Mouse (Mus musculus) neural tube, embryonic 15.5 days (tissue): ENCODE data around the gene H2al2a. TPM values are rescaled to one million over a fixed set of nuclear protein-coding genes. Genes with fewer than 3 reads are reported as not detected.
"Not testable (repeated sequence)": the region's sequence is repeated elsewhere in the genome, so short reads cannot be mapped to it uniquely, and the experiment has no call there.

Experiments
- ATAC-seq: fragments of 200-750 bp; cut with Nextera tagmentation; 2 replicates; pipeline ENCODE4 v1.8.0; 2017; ENCODE audit warnings: mild to moderate bottlenecking, moderate TSS enrichment, moderate library complexity; ENCODE audit not compliant: low FRiP score
- H3K27ac ChIP-seq: fragments of 300-500 bp; sonication (generic); replicated peaks from 2 replicates; pipeline ENCODE4 v1.5.1; 2015; ENCODE audit warnings: mild to moderate bottlenecking, inconsistent platforms
- H3K27me3 ChIP-seq: fragments of 300-500 bp; sonication (generic); replicated peaks from 2 replicates; pipeline ENCODE4 v1.6.1; 2015; ENCODE audit warnings: inconsistent platforms
- H3K36me3 ChIP-seq: fragments of 300-500 bp; sonication (generic); 2 replicates; pipeline ENCODE4 v1.6.1; 2015; ENCODE audit warnings: inconsistent platforms
- H3K4me1 ChIP-seq: fragments of 300-500 bp; sonication (generic); 2 replicates; pipeline ENCODE4 v1.6.1; 2015; ENCODE audit warnings: inconsistent platforms
- H3K4me2 ChIP-seq: fragments of 300-500 bp; sonication (generic); 2 replicates; pipeline ENCODE4 v1.6.1; 2015; ENCODE audit warnings: inconsistent platforms, mild to moderate bottlenecking, moderate library complexity
- H3K4me3 ChIP-seq: fragments of 300-500 bp; sonication (generic); replicated peaks from 2 replicates; pipeline ENCODE4 v1.5.1; 2015; ENCODE audit warnings: mild to moderate bottlenecking, inconsistent platforms
- H3K9ac ChIP-seq: fragments of 300-500 bp; sonication (generic); replicated peaks from 2 replicates; pipeline ENCODE4 v1.6.1; 2015; ENCODE audit warnings: mild to moderate bottlenecking, inconsistent platforms
- H3K9me3 ChIP-seq: fragments of 300-500 bp; sonication (generic); replicated peaks from 2 replicates; pipeline ENCODE4 v1.6.1; 2016; ENCODE audit warnings: inconsistent platforms
- WGBS: fragments of 180-500 bp; shearing (Covaris S2); methylation state at CpG from one replicate; pipeline ENCODE4 v1.1.7; 2015; ENCODE audit warnings: mixed read lengths; 5-methylcytosine and 5-hydroxymethylcytosine counted together
- polyA plus RNA-seq: library from polyadenylated mRNA; unstranded; fragments of >200 nt; fragmentation: Nextera tagmentation; extraction: Ambion mirVana; gene quantifications from 2 replicates; pipeline ENCODE4 v1.2.1, GENCODE M21; 2015

The H2al2a gene
- polyA plus RNA-seq, 1 experiment from 2014 or later, result not detected

DNA sequence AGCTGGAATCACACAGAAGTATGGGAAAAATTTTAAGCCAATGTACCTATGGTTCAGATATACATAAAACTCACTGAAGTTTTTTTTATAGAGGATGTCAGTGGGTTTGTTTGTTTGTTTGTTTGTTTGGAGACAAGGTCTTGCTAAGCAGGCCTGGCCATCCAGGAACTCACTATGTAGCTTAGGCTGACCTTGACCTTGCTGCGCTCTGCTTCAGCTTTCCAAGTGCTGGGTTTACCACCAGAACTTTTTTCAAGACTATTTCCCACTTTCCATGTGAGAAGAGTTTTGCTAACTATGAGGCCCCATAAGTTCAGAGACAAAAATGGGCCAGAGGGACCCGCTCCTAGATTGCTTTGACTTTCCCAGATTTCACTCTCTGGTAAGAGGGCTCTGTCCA lies 23.9 kb downstream of the H2al2a start:
- Histone ChIP-seq H3K4me2 (no peak overlapping the region), H3K9me3 (no peaks in the 10 kb centered on the region), H3K27ac (no peak overlapping the region), H3K4me1 (no peaks in the 10 kb centered on the region), H3K27me3 (no peaks in the 10 kb centered on the region), H3K9ac (no peak overlapping the region), H3K36me3 (no peaks in the 10 kb centered on the region), H3K4me3 (no peak overlapping the region)
- no peak for ATAC-seq
- WGBS, result 94% methylated on average over 2 of the region's 2 CpGs

DNA sequence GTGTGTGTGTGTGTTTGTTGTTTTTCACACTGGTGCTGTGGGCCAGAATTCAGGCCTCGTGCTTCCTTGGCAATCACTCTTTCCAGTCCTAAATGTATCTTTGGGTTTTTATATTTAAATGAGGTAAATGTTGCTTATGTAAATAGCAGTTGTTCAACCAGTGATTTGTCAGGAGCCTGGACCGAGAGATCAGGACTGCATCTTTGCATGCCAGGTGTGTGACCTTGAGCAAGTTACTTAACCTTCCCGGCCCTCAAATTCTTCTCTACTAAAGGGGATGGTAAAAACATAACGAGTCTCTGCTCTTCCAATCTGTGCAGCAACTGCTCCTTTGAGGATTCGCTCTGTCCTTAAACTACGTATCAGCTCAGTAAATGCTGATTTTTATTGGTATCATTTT lies 25.4 kb downstream of the H2al2a start:
- Histone ChIP-seq H3K4me3 (no peak overlapping the region), H3K9me3 (no peaks in the 10 kb centered on the region), H3K9ac (no peak overlapping the region), H3K27ac (no peak overlapping the region), H3K36me3 (no peaks in the 10 kb centered on the region), H3K27me3 (no peaks in the 10 kb centered on the region), H3K4me1 (no peaks in the 10 kb centered on the region), H3K4me2 (no peak overlapping the region)
- WGBS, result 62% methylated on average over 6 of the region's 6 CpGs
- ATAC-seq, result no peak

DNA sequence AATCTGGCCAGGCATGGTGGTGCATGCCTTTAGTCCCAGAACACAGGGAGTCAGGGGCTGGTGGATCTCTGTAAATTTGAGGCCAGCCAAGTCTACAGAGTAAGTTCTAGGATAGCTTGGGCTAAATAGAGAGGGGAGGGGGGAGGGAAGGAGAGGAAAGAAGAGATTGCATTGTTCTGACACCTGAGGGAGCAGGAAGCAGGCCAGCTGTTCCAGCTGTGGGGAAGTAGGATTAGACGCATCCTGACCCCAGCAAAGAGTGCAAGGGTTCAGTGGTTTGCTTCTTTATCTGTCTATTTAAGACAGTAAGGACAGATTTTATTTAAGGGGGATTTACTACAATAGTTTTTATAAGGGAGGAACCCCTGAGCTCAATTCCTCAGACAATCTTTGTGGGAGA lies 26.1 kb downstream of the H2al2a start:
- Histone ChIP-seq H3K4me1 (no peaks in the 10 kb centered on the region), H3K27me3 (no peaks in the 10 kb centered on the region), H3K4me2 (no peak overlapping the region), H3K4me3 (no peak overlapping the region), H3K9ac (no peak overlapping the region), H3K36me3 (no peaks in the 10 kb centered on the region), H3K27ac (no peak overlapping the region), H3K9me3 (no peaks in the 10 kb centered on the region)
- 52% methylated on average over 1 of the region's 1 CpGs for WGBS
- ATAC-seq, result no peak

DNA sequence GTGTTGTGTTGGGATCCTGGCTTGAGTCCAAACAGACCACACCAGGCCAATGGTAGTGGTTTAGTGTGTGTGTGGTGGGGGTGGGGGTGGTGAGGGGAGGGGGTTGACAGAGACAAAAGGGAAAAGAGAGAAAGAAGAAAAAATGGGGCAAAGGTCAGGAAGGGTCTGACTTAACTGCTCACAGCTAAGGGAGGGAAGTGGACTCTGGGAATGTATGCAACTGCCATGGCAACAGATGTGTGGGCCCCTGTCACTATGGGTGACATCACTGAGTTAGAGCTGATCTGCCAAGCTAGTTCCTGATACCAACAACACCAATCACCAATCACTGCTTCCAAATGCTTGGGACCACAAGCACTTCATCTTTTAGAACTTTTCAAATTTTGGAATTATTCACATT lies 26.6 kb downstream of the H2al2a start:
- Histone ChIP-seq H3K27ac (no peak overlapping the region), H3K4me1 (no peaks in the 10 kb centered on the region), H3K27me3 (no peaks in the 10 kb centered on the region), H3K36me3 (no peaks in the 10 kb centered on the region), H3K4me2 (no peak overlapping the region), H3K9ac (no peak overlapping the region), H3K4me3 (no peak overlapping the region), H3K9me3 (no peaks in the 10 kb centered on the region)
- no peak for ATAC-seq

DNA sequence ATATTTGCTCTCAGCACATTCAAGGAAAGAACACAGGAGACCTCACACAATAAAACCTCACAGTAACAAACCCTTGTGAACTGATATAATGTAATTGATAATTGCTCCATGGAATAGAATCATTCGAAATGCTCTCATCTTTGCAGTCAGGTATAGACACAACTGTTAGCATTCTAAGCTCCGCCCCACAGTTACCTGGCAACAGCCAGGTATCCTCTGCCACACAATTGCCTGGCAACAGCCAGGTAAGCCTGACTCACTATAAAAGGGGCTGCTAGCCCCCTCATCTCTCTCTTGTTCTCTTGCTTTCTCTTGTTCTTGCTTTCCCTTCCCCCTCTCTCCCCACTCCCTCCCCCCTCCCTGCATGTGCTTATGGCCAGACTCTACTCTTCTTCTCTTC lies 28.2 kb downstream of the H2al2a start:
- Histone ChIP-seq H3K4me2 (no peak overlapping the region), H3K9ac (no peak overlapping the region), H3K9me3 (no peaks in the 10 kb centered on the region), H3K36me3 (no peaks in the 10 kb centered on the region), H3K27ac (no peak overlapping the region), H3K4me1 (no peaks in the 10 kb centered on the region), H3K4me3 (no peak overlapping the region), H3K27me3 (no peaks in the 10 kb centered on the region)
- no peak for ATAC-seq
- WGBS, result 79% methylated on average over 2 of the region's 2 CpGs

DNA sequence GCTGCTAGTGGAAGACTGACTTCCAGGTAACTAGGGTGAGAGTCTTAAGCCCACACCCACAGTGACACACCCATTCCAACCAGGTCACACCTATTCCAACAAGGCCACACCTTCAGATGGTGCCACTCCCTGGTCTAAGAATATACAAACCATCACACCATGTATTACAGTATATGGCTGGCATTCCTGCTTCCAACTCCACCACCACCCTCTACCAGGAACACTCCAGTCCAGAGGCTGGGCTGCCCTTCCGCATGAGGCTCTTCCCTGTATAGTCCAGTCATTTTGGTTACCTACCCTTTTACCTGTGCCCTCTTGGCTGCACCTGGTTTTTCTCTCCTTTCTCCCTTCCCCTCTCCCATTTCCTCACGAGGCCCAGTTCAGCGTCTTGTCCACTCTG lies 28.7 kb downstream of the H2al2a start:
- not testable (repeated sequence) for H3K9ac ChIP-seq, H3K27me3 ChIP-seq, H3K4me1 ChIP-seq, H3K4me3 ChIP-seq, ATAC-seq, H3K9me3 ChIP-seq, H3K36me3 ChIP-seq, H3K27ac ChIP-seq, H3K4me2 ChIP-seq
- WGBS, result 90% methylated on average over 3 of the region's 3 CpGs

DNA sequence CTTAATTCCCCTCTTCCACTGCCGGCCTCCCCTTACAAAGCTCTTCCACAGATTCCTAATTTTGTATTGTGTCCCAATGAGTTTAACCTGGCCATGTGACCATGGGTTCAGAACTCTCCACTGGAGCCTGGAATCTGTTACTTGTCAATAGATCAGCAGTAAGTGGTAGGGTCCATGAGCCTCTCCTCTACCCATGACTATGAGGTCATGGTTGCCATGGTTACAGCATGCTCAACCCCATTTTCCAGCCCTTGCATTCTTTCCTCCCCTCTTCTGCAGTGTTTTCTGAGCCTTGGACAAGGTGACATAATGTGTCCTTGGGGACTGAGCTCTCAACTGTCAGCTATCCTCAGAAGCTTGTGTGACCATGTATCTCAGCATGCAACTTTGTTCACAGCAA lies 37.3 kb downstream of the H2al2a start:
- no peak overlapping the region for H3K4me2 ChIP-seq
- no peak overlapping the region for H3K27ac ChIP-seq
- no peak overlapping the region for H3K4me3 ChIP-seq
- H3K9ac ChIP-seq, result no peak overlapping the region
- H3K36me3 ChIP-seq, result no peaks in the 10 kb centered on the region
- no peaks in the 10 kb centered on the region for H3K4me1 ChIP-seq
- no peaks in the 10 kb centered on the region for H3K27me3 ChIP-seq
- no peak for ATAC-seq
- H3K9me3 ChIP-seq, result no peaks in the 10 kb centered on the region
- WGBS, result 86% methylated on average over 1 of the region's 1 CpGs

DNA sequence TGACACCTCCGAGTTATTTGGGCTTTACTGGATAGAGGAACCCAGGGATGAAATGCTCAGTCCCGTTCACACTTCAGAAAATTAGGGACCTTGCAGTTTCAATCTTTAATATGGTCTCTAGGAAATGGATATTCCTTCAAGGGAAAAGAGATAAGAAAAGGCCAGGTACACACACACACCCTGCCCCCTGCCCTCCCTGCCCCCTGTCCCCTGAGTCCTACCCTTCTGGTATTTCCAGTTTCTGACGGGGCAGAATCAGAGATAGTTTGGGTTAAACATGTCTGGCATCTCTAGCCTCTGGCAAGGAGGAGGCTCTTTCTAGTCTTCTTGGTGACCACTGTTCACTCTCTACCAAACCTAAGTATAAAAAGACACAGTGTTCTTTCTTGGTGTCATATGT lies 49.9 kb downstream of the H2al2a start:
- ATAC-seq, result no peak
- no peaks in the 10 kb centered on the region for H3K36me3 ChIP-seq
- H3K9ac ChIP-seq, result no peak overlapping the region
- WGBS, result 86% methylated on average over 3 of the region's 3 CpGs
- no peak overlapping the region for H3K27ac ChIP-seq
- H3K9me3 ChIP-seq, result no peaks in the 10 kb centered on the region
- no peaks in the 10 kb centered on the region for H3K27me3 ChIP-seq
- no peaks in the 10 kb centered on the region for H3K4me1 ChIP-seq
- no peak overlapping the region for H3K4me3 ChIP-seq
- H3K4me2 ChIP-seq, result no peak overlapping the region

Other genes with a start within 250 kb of the H2al2a start
- 8.6 and 13.1 TPM in 2 replicates for gene A930004D18Rik, start 40.8 kb upstream of the H2al2a start, polyA plus RNA-seq
- gene Skida1, start 52.1 kb upstream of the H2al2a start, polyA plus RNA-seq, result 3.8 and 5.2 TPM in 2 replicates
- 46.2 and 57.7 TPM in 2 replicates for gene Mllt10, start 58.3 kb upstream of the H2al2a start, polyA plus RNA-seq